ENCODE assay signal across 8 mouse cellular contexts in the genomic region with DNA sequence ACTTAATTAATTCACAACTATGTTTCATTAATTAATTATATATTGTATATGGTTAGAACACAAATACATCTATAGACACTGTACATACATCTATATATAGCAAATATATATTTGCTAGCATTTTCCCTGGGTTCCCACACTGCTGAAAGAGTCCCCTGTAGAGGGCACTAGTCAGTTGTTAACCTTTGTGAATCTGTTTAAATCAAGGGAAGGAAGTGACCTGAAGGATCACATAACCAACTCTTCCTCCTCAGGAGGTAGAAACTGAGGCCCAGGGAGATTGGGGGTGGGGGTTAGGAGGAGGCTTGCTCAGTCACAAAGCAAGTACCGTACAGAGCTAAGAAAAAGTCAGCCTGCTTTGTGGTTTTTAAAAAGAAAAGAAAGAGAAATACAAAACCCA.
A peak's percentile ranks its signal among the peaks of the same experiment; 100 is the strongest.
DNase-seq lines count a peak whose midpoint lies in the region; ATAC-seq and TF ChIP-seq lines count a peak whose summit lies in the region.

No protein-coding gene starts in this region.

- no peak overlapping the region for H3K9ac ChIP-seq in forebrain, embryonic 14.5 days (ENCODE audit: low read length)

- POLR2A ChIA-PET in Patski (lab: Charles Lee): no interaction called here

- no peaks in the 10 kb centered on the region for H3K27me3 ChIP-seq in forebrain, embryonic 14.5 days (replicated peaks; ENCODE audit: control insufficient read depth, insufficient read depth, low read length)
- H3K27me3 ChIP-seq in forebrain, embryonic 10.5 days (ENCODE audit: poor library complexity, severe bottlenecking): no peaks in the 10 kb centered on the region
- no peaks in the 10 kb centered on the region for H3K27me3 ChIP-seq in Patski

- CTCF ChIA-PET in Patski (lab: Charles Lee): interaction anchor here (1.2 kb wide), 1 partner anchor 12 kb away, joined by 3 read pairs; no protein-coding TSS in a partner anchor

- in situ Hi-C loops in Patski (cut with MboI; ENCODE audit: low pct_unique_long_range_greater_than_20kb): loop anchor here (5.0 kb wide), 1 partner anchor 43 kb away; no protein-coding TSS in a partner anchor

- H3K36me3 ChIP-seq in forebrain, embryonic 14.5 days (ENCODE audit: control insufficient read depth, insufficient read depth, low read length): no peaks in the 10 kb centered on the region
- no peaks in the 10 kb centered on the region for H3K36me3 ChIP-seq in forebrain, embryonic 10.5 days (replicated peaks)

- WGBS in forebrain, embryonic 14.5 days: 70% methylated on average over 1 of the region's 1 CpGs
- 74% methylated on average over 1 of the region's 1 CpGs for WGBS in forebrain, embryonic 10.5 days

- peak; percentile 30 for DNase-seq in forebrain, embryonic 14.5 days (ENCODE audit: low spot score)
- DNase-seq in forebrain, embryonic 10.5 days (ENCODE audit: extremely low spot score, low spot score): no peak
- peak; percentile 1 for DNase-seq in 3134 (ENCODE audit: extremely low read depth, insufficient read length, low spot score)
- no peak for DNase-seq in Patski (ENCODE audit: low read depth, low spot score)
- peak; percentile 60 for DNase-seq in thymus, postnatal 4 days
- no peak for DNase-seq in layer of hippocampus, postnatal 14 days (ENCODE audit: low spot score in 2 of 2)

- H3K4me1 ChIP-seq in forebrain, embryonic 14.5 days (ENCODE audit: control insufficient read depth, insufficient read depth, low read length): no peaks in the 10 kb centered on the region
- no peaks in the 10 kb centered on the region for H3K4me1 ChIP-seq in forebrain, embryonic 10.5 days

- no peak overlapping the region for H3K4me3 ChIP-seq in forebrain, embryonic 14.5 days (ENCODE audit: low read depth, low read length)
- H3K4me3 ChIP-seq in forebrain, embryonic 10.5 days: no peak overlapping the region

- TF ChIP-seq CTCF in Patski (IDR thresholded peaks at IDR 0.05): peak; percentile 43

- no peaks in the 10 kb centered on the region for H3K9me3 ChIP-seq in forebrain, embryonic 14.5 days (replicated peaks; ENCODE audit: control insufficient read depth, low read length)
- no peaks in the 10 kb centered on the region for H3K9me3 ChIP-seq in forebrain, embryonic 10.5 days

- no peak overlapping the region for H3K4me2 ChIP-seq in forebrain, embryonic 14.5 days (ENCODE audit: low read length)

- no peak overlapping the region for H3K27ac ChIP-seq in forebrain, embryonic 14.5 days (ENCODE audit: low read depth, low read length)
- H3K27ac ChIP-seq in forebrain, embryonic 10.5 days: no peak overlapping the region

- ATAC-seq in forebrain, embryonic 14.5 days: no peak
- ATAC-seq in Patski: no peak
- peak; percentile 73 for ATAC-seq in inflammation-experienced regulatory T-cells, adult 6 months
- ATAC-seq in megakaryocyte, adult 5-6 weeks (ENCODE audit: poor library complexity, severe bottlenecking): peak; percentile 75

Comparison
In these comparisons a context has a peak if more than half of its experiments do, and no peak if none do; other contexts are left out.
1. DNase-seq: peak in forebrain, embryonic 14.5 days (single experiment), 3134 (single experiment) and thymus, postnatal 4 days (single experiment); none in forebrain, embryonic 10.5 days (single experiment), Patski (single experiment) and layer of hippocampus, postnatal 14 days (0 of 2).
2. ATAC-seq: peak in inflammation-experienced regulatory T-cells, adult 6 months (single experiment) and megakaryocyte, adult 5-6 weeks (single experiment); none in forebrain, embryonic 14.5 days (single experiment) and Patski (single experiment).